Mouse (Mus musculus): ENCODE measurements around the gene Oxld1.

Oxld1 gene

GRCm38 (mm10) chr11:120483448-120483934, 25.6 kb upstream of the Oxld1 start:
- DNase-seq = no peak

DNA sequence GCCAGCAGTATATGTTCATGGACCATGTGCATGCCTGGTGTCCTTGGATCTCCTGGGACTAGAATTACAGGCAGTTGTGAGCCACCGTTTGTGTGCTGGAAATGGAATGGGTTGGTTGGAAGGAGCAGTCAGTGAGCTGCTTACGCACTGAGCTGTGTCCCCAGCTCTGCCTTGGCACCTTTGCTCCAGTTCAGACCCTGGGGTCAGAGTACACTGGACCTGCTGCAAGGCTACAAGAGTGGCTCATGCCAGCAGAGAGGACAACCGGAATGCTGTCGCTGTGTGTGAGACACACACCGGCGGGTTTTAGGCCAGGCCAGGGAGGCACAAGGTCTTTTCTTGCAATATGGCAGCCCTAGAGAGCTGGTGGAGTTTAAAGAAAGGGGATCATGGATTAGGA, 14.2 kb upstream of the Oxld1 start:
- DNase-seq = no peak

GRCm38 (mm10) chr11:120467736-120468092, 9.8 kb upstream of the Oxld1 start:
- DNase-seq = no peak

GRCm38 (mm10) chr11:120467051-120467735, 9.3 kb upstream of the Oxld1 start, which contains the start of gene Arl16:
Gene Arl16, minus strand, starts transcription at chr11:120467607.
- DNase-seq = peak; percentile 95

DNA sequence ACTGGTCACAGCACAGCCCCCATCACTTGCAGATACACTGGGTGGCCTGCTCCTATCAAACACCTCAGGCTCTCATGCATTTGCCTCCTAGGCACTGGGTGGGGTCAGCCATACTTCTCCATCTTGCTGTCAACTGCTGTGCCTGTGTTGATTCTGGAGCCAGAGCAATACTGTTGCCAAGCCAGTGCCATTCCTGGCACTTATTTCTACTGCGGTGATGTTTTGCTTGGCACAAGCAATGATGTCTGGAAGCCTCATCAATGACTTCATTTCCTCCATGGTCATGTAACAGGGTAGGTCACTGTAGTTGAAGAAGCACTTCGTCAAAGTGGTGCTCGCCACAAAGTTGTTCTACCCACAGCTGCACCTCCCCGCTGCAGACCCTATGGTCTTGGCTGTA, 7.7 kb upstream of the Oxld1 start:
- DNase-seq = no peak

DNA sequence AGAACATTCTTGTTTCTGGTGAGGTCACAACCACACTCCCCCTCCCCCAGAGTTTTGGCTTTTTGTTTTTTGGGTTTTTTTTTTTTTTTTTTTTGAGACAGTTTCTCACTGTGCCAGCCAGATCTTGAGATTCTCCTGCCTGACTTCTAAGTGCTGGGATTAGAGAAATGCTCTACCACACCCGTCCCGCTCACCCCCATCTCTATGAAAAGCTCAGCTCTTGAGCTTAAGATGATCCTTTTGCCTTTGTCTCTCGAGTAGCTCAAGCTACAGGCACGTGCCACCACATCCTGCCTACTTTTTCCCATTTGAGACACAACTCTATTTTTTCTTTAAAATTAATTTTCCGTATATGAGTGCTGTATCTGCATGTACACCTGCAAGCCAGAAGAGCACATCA, 6.5 kb upstream of the Oxld1 start:
- no peak for DNase-seq

DNA sequence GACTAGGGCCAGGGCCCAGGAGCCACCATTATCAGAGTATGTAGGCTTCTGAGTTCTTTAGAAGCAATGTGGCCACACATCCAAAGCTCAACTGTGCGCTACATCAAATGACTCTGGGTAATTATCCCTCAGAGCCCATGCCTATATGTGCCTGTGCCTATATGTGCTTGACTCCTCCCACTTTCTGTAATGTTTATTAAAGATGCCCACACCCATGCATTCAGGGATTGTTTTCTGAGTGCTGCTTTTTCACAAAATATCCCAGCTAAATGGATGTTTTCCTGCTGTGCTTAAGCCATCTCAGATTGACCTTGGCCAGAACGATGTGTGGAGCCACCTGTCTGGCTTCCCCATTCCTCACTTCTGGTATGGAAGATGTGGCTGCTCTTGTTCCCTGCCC, 5.7 kb upstream of the Oxld1 start:
- DNase-seq = no peak

DNA sequence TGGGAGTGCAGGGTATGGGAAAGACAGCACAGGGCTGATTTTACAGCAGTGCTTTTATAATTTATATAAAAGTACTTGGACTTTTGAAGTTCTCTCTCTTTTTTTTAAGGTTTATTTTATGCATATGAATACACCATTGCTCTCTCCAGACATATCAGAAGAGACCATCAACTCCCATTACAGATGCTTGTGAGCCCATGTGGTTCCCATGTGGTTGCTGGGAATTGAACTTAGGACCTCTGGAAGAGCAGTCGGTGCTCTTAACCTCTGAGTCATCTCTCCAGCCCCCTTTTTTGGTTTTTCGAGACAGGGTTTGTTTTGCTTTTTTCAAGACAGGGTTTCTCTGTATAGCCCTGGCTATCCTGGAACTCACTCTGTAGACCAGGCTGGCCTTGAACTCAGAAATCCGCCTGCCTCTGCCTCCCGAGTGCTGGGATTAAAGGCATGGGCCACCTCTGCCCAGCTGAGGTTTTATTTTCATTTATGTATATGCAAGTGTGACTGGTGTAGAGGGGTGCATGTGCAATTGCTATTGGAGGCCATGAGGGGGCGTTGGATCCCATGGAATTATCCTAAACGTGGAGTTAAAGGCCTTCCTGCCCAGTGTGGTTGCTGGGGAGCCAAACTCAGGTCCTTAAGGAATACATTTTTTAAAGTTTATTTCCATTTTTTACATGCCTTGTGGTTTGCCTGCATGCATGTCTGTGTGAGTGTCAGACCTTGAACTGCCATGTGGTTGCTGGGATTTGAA, 1.2 kb upstream of the Oxld1 start:
- no peak for DNase-seq

DNA sequence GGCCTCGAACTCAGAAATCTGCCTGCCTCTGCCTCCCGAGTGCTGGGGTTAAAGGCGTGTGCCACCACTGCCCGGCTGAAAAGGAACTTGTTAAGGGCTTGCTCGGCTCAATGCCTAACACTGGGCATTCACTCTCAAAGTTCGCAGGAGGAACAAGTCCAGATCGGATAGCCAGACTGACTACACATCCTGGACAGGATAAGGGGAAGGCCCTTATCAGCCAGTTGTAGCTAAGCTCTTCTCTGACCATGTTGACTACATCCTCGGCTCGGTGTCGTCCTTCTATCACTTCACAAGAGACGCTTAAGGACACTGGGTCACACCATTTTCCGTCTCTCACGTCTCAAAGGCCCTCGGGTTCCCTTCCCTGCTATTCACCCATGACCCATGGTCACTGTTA, 498 bp downstream of the Oxld1 start:
- DNase-seq = no peak

DNA sequence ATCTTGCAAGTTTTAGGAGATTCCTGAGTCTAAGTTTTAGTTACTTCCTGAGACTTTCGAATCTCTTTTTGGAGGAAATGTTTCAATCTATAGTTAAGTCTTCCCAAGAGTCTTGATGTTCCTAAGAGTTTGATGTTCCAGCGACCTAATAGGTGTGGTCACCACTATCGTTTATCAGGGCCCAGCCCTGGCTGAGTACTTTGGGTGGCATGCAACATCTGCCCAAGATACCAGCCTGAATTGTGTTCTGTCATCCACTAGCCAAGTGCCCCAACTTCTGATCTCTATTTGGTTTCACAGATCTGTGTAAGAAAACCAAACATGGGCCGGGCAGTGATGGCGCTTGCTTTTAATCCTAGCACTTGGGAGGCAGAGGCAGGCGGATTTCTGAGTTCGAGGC, 2.5 kb downstream of the Oxld1 start:
- no peak for DNase-seq

GRCm38 (mm10) chr11:120454965-120455364, 2.9 kb downstream of the Oxld1 start:
- DNase-seq = no peak

GRCm38 (mm10) chr11:120453306-120453705, 4.6 kb downstream of the Oxld1 start, which contains the start of gene Pde6g:
Gene Pde6g, minus strand, starts transcription at chr11:120453500.
- DNase-seq = no peak

- DNase-seq = no peak
Observed at GRCm38 (mm10) chr11:120452246-120452645, 5.6 kb downstream of the Oxld1 start.

DNA sequence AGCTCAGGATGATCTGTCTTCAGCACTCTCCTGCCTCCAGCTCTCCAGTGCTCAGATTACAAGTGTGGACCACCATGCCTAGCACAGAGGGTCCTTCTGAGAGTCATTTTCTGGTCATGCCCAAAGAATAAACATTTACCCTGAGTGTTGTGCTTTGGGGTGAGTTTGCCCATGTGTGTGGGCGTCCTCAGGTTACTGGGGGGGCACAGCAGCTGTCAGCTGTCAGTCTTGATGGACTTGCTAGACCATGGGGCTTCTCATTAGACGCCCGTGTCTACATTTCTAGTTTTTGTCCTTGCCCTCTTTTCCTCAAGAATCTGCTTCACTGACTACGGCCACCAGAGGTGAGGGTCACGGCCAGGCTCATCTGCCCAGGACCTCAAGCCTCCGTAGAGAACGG, 10.7 kb downstream of the Oxld1 start:
- DNase-seq = no peak

GRCm38 (mm10) chr11:120445475-120445874, 12.4 kb downstream of the Oxld1 start:
- DNase-seq = no peak

- no peak for DNase-seq
Observed at GRCm38 (mm10) chr11:120444106-120444505, 13.8 kb downstream of the Oxld1 start.

- no peak for DNase-seq
Observed at GRCm38 (mm10) chr11:120442765-120443280, 15.0 kb downstream of the Oxld1 start.

GRCm38 (mm10) chr11:120442344-120442743, 15.5 kb downstream of the Oxld1 start, which contains the start of gene Tspan10:
Gene Tspan10, plus strand, starts transcription at chr11:120442644.
- no peak for DNase-seq

GRCm38 (mm10) chr11:120437857-120438385, 19.9 kb downstream of the Oxld1 start:
- no peak for DNase-seq

- peak; percentile 83 for DNase-seq
Observed at GRCm38 (mm10) chr11:120437152-120437856, 20.6 kb downstream of the Oxld1 start, which contains the start of gene Nploc4. Gene Nploc4, minus strand, starts transcription at chr11:120437708.

DNA sequence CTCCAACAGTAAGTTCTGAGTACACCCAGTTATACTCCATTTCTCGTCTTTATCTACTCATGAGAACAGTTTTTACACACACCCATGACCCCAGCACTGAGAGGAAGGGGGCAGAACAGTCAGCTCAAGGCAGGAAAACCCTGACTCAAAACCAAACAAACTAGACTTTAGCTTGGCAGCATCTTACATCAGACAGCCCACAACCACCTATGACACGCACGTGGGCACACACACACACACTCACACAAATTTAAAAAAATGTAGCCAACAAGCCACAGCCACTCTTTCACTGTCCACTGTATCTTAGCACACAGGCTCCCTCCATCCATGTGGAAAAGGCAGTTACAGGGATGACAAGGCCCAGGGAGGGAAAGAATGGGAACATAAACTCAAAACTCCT, 31.1 kb downstream of the Oxld1 start:
- DNase-seq = no peak

GRCm38 (mm10) chr11:120423569-120424295, 34.1 kb downstream of the Oxld1 start:
- DNase-seq = peak; percentile 58

All from right cerebral cortex, postnatal 14 days (tissue).